Mouse (Mus musculus) heart, postnatal 25 days (tissue): ENCODE measurements around the gene Retnlg. TPM values are rescaled to one million over a fixed set of nuclear protein-coding genes. Genes with fewer than 3 reads are reported as not detected.

Experiments
- total RNA-seq, 2 experiments: library from RNA; stranded (reverse); gene quantifications; 2 replicates each; pipeline ENCODE4 v1.2.3; 2021

Retnlg gene
- total RNA-seq, 2 experiments from 2014 or later, result 0.62 to 0.81 TPM

Other genes with a start within 250 kb of the Retnlg start
- not detected for gene Trat1, start 100.6 kb upstream of the Retnlg start, total RNA-seq
- gene Retnlb, start 55.8 kb upstream of the Retnlg start, total RNA-seq, result not detected
- gene Retnla, start 30.1 kb upstream of the Retnlg start, total RNA-seq, result 1 to 10 TPM; 1.6 to 1.8 TPM
- 1 to 10 TPM; 6.6 to 9.0 TPM for gene Dzip3, start 121.5 kb downstream of the Retnlg start, total RNA-seq
- under 1 TPM; 0.75 to 0.94 TPM for gene Cip2a, start 121.6 kb downstream of the Retnlg start, total RNA-seq
- not detected for gene Myh15, start 184.9 kb downstream of the Retnlg start, total RNA-seq